14 mouse cellular contexts compared by ENCODE assay signal in genomic region chr10:53806697-53807096, GRCm38 (mm10). TPM values are rescaled to one million over a fixed set of nuclear protein-coding genes. Genes with fewer than 3 reads are reported as not detected.
A peak's percentile ranks its signal among the peaks of the same experiment; 100 is the strongest.
DNase-seq lines count a peak whose midpoint lies in the region; ATAC-seq and TF ChIP-seq lines count a peak whose summit lies in the region.
"Had no signal": no experiment of that assay in that cellular context is flagged by ENCODE, and none has a peak within 500 bp of the region (broad histone marks: within the 10 kb centered on the region; RNA-seq: fewer than 3 reads in every experiment).

No protein-coding gene starts in this region.

- no peak overlapping the region for H3K4me3 ChIP-seq in left cerebral cortex, adult 2 months
- H3K4me3 ChIP-seq: embryonic facial prominence, embryonic 13.5 days; hindbrain, embryonic 15.5 days; midbrain, embryonic 12.5 days had no signal

- TF ChIP-seq CTCF in left cerebral cortex, adult 2 months (IDR thresholded peaks at IDR 0.05): peak; percentile 4; the same call in 1 of the 2 replicates

- ATAC-seq in CD4-positive, CD25-positive, alpha-beta regulatory T cell, adult 4 months: no peak

- peak; percentile 22 for DNase-seq in CD4-positive, CD25-positive, alpha-beta regulatory T cell, adult 2 months (ENCODE audit: low read depth, low spot score)
- DNase-seq in left cerebral cortex, adult 2 months (ENCODE audit: extremely low spot score in 1 of 2, low spot score in 2 of 2): no peak
- DNase-seq in left cerebral cortex, postnatal 14 days (ENCODE audit: low spot score in 2 of 2): no peak
- peak; percentile 16 for DNase-seq in MEL-GATA-1-ER (ENCODE audit: extremely low read depth, low read depth)
- DNase-seq in kidney, postnatal 4 days: peak; percentile 17 to 33
- DNase-seq in right cerebral cortex, postnatal 10 days (ENCODE audit: low spot score in 2 of 2): no peak
- no peak for DNase-seq in layer of hippocampus, postnatal 14 days (ENCODE audit: low spot score in 2 of 2)
- DNase-seq: gastrocnemius, postnatal 10 days; left cerebral cortex, postnatal 4 days; retina, postnatal 1 day had no signal

- intact Hi-C loops in left cerebral cortex, adult 2 months (cut with DNase I): no loop called here
- intact Hi-C loops in left cerebral cortex, postnatal 14 days (cut with DNase I): no loop called here

- no peak overlapping the region for H3K27ac ChIP-seq in left cerebral cortex, adult 2 months
- H3K27ac ChIP-seq: embryonic facial prominence, embryonic 13.5 days; hindbrain, embryonic 15.5 days; midbrain, embryonic 12.5 days had no signal

RNA-seq across cellular contexts. Expression of gene Fam184a, which starts 55.8 kb away (rescaled TPM):
- polyA plus RNA-seq in CD4-positive, CD25-positive, alpha-beta regulatory T cell, adult 4 months (2017; shearing (Covaris generic)): not detected
- total RNA-seq in left cerebral cortex, adult 2 months (2021): 10 to 100 TPM; 26.3 to 31.8 TPM
- total RNA-seq in left cerebral cortex, postnatal 14 days (2021): 10 to 100 TPM; 21.1 to 22.2 TPM
- 10 to 100 TPM; 20.7 to 22.4 TPM for total RNA-seq in layer of hippocampus, postnatal 14 days (2021)

Comparison
In these comparisons a context has a peak if more than half of its experiments do, and no peak if none do; other contexts are left out.
1. DNase-seq: peak in CD4-positive, CD25-positive, alpha-beta regulatory T cell, adult 2 months (single experiment), MEL-GATA-1-ER (single experiment) and kidney, postnatal 4 days (2 of 2); none in left cerebral cortex, adult 2 months (0 of 2), left cerebral cortex, postnatal 14 days (0 of 2), right cerebral cortex, postnatal 10 days (0 of 2) and layer of hippocampus, postnatal 14 days (0 of 2).